Mouse (Mus musculus): ENCODE measurements around the gene Kcnj3.

The Kcnj3 gene

GRCm38 (mm10) chr2:55503390-55504176, 67.8 kb downstream of the Kcnj3 start:
- DNase-seq (ENCODE audit: inconsistent age in 2 of 2, low spot score in 1 of 2) = no peak

- DNase-seq (ENCODE audit: inconsistent age in 2 of 2, low spot score in 1 of 2) = no peak
These were observed 69.9 kb downstream of the Kcnj3 start for GRCm38 (mm10) chr2:55505712-55506111.

DNA sequence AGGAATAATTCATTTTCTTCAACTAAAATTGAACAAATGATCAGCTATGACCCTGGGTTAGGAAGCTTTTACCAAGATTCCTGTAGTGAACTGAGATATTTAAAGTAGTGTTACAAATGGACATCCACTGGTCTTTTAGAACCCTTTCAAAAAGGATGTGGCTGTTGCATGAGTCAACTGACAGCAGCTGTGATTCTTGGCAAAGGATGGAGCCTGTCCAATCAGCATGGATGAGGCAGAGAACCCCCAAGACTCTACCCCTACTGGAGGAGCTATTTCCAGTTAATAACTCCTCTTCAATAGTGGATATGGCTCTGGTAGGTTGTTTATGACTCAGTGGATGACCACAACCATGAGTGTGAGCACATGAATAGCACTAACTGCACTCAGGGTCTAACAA, 81.5 kb downstream of the Kcnj3 start:
- no peak for DNase-seq (ENCODE audit: inconsistent age in 2 of 2, low spot score in 1 of 2)

- no peak for DNase-seq (ENCODE audit: inconsistent age in 2 of 2, low spot score in 1 of 2)
These were observed 97.1 kb downstream of the Kcnj3 start for GRCm38 (mm10) chr2:55532738-55533491.

DNA sequence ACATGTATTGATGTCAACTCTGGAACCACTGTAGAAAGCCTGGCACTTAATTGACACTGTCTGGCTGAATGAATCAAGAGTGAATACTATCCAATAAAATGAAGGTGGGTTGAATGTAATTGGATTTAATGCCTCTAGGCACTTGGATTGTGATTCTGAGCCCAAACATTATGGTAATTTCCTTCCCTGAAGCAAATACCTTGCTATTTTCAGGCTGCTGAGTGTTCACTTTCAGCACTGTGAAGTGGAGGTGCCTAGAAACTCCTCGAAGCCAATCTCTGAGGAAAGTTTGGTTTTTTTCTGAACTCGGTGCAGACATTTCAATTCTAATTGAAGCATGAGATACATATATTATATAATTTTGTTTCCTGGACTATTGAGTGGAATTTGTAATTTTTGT, 99.2 kb downstream of the Kcnj3 start:
- DNase-seq (ENCODE audit: inconsistent age in 2 of 2, low spot score in 1 of 2) = no peak

DNA sequence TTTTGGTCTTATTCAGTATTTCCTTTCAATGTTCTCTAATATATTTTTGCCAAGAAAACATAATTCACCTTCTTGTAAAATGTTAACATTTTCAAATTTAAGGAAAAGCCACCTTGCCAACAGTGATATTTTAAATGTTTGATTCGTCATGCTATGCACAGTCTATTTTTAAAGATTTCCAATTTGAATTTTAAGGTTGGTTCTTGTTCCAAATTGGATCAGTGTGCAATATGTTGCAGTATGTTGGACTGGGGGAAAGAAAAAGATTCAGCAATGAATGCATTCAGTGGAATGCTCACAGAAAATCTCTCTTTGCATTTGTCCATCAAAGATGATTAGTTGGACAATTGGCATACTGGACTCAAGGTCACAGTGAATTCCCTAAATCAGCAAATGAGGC, 99.7 kb downstream of the Kcnj3 start:
- no peak for DNase-seq (ENCODE audit: inconsistent age in 2 of 2, low spot score in 1 of 2)

DNA sequence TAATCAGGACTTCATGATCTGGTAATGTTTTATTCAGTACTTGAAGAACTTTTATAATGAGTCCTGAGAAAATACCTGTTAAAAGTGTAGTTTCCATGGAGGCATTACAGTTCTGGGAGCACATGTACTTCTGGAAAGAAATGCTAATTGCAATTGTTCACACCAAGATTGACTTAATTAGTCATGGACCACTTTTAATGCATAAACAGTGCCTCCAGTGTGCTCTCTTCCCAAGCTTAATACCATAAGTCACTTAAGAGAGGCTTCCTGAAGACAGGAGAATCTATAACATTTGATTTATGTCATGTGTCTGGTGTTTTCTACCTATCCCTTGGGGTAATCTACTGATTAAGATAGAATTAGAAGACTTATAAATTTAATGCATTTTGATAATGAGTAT, 111.8 kb downstream of the Kcnj3 start:
- DNase-seq (ENCODE audit: inconsistent age in 2 of 2, low spot score in 1 of 2) = no peak

GRCm38 (mm10) chr2:55558368-55558985, 122.7 kb downstream of the Kcnj3 start:
- DNase-seq (ENCODE audit: inconsistent age in 2 of 2, low spot score in 1 of 2) = no peak

DNA sequence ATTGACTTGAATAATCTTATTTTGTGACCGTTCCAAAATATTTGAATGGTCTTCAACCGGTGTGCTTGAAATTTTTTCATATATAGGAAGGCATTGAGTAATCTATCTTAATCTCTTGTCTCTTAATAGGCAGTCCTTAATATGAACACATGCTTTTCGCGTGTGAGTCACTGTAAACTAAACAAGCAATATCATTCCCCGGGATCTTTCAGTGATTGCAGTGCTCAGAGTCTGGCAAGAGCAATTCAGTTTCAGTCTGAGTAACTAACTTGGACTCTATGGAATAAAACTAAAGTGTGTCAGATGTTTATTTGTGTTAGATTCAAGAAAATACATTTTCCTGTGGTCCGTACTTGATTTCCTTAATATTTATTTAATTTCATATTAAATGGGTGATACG, 133.5 kb downstream of the Kcnj3 start:
- DNase-seq (ENCODE audit: inconsistent age in 2 of 2, low spot score in 1 of 2) = no peak

DNA sequence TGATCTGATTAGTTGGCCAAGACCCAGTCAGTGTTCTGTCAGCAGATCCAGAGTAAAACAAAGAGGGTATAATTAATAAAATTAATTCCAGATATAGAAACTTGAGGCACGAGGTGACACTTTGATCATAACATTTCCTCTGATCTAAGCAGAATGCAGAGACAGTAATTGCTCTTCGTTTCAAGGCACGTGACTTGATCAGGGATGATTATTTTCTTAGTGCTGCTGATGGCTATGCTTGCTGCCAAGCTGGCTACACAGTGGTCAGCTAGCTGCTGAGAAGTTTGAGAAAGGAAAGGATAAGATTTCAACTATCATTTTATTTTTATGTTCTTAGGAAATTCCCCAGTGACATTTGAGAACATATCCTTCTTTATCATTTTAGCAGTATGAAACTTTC, 135.7 kb downstream of the Kcnj3 start:
- DNase-seq (ENCODE audit: inconsistent age in 2 of 2, low spot score in 1 of 2) = no peak

DNA sequence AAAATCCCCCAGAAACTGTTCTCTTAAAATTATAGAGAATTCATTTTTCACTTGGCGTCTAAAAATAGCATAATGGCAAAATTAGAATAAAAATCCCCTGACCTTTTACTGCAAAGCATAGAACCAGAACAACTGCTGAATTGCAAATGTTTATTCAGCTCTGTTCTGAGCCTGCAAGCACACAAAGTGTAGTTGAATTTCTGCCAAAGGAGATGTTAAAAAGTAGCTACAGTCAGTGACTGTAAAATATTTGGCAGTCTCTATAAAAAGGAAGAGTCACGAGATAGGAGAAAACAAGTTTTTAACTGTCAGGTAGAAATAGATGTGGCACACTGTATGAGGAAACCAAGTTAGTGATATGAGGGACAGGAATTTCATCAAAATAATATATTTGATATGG, 144.5 kb downstream of the Kcnj3 start:
- no peak for DNase-seq (ENCODE audit: inconsistent age in 2 of 2, low spot score in 1 of 2)

DNA sequence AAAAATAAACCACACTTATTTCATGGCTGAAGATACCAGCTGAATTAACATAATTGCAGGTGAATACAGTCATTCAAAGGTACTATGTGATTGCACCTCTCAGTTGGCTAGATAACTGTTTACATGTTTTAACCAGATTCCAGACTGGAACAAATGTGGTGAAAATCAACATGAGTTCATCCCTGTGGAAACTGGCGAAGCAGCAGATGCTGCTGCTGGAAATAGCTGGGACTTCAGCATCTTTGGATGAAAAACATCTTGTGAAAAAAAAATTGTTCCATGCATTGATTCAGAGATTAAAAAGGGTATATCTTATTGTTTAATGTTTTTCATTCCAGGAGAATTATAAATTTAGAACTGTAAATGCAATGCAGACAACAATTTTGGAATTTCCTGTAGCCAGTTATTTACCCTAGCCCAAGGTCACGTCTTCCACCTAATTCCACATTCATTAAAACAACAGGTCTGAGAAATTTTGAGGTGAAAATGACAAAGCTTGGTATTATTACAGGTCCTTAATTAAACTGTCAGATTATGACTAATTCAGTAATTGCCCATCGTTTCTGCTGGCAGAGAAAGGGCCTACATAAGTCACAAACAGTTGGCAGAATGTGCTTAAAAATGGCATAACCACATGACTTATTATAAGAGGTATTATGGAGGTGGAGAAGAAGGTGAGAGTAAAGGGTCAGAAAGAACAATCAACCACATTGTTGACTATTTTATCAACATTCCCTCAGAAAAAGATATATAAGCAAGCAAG, 155.6 kb downstream of the Kcnj3 start:
- no peak for DNase-seq (ENCODE audit: inconsistent age in 2 of 2, low spot score in 1 of 2)
